Mouse (Mus musculus) small intestine, adult 2 months (tissue): ENCODE measurements around the gene Kbtbd12.

Source experiments
- CTCF ChIP-seq: fragments of 200-500 bp; IDR thresholded peaks from 2 replicates; pipeline ENCODE4 v1.5.1; 2012; ENCODE audit warnings: low read depth, mild to moderate bottlenecking, control low read depth, inconsistent platforms, low read length, moderate library complexity, mixed read lengths; ENCODE audit not compliant: insufficient replicate concordance, insufficient read length; ENCODE audit errors: extremely low read depth
- POLR2A ChIP-seq: fragments of 200-500 bp; IDR thresholded peaks from 2 replicates; pipeline ENCODE4 v1.6.1; 2012; ENCODE audit warnings: low read depth, mild to moderate bottlenecking, control low read depth, inconsistent platforms, low read length, moderate library complexity

DNA sequence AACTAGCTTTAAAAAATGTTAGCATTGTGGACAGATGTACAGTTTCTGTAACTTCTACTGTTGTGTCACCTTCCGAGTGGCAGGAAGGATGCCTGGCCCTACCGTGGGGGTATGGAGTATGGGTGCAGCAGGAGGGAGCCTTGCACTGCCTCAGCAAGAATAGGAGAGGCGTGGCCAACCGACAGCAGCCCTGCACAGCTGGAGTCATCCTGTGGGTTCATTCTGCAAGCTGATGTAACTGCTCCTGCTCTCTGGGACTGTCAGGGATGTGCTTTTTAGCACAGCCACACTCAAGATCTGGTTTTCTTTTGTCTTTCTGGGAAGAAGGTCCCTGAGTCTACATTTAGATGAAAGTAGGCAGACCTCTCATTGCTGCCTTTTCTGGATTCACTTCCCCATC lies 80.2 kb downstream of the Kbtbd12 start:
- TF ChIP-seq CTCF, result no peak
- no peak for TF ChIP-seq POLR2A
